Mouse (Mus musculus) brain, embryonic 18.5 days (tissue): ENCODE data around the gene Mog.

Experiments
- DNase-seq: peaks from one replicate; pipeline ENCODE4 v3.0.0-alpha.2; 2012; ENCODE audit warnings: low read depth, low spot score

The Mog gene

DNA sequence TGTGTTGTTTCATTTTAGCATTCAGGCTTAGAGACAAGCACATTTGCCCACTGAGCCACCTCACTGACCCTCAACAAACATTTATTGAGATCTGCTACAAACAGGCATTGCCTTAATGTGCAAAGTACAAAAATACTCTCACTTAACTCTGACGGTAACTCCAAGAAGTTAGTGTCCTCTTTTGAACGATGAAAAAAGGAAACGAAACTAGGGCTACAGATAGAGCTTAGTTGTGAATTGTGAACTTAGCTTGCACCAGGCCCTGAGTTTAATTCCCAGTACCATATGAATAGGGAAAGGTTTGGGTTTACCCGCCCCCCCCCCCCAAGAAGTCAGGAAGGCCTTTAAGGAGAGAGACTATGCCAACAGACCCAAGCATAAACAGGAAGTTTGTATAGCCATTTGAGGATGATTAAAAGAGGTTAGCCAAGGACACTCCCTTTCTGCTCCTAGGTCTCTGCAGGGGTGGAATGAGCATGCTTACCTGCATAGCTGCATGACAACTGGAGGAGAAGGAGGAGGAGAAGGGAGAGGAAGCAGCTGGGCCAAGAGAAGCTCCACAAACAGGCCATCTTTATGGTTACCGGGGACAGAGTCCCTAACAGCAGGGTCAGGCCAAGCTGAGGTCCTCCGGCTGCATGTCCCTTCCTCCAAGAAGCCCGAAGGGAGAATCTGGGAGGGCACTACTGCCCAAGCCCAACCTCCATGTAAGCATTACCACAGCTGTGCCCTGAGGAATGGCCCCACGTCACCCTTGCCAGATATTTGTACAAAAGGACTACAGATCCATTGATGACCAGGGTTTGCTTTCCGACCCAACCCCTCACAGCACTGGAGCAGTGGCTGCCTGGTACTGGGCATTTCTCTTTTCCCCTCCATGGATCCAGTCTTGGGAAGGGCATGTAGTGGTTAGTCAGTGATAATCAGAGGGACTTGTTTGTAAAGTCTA is at the start of gene Mog:
Gene Mog (minus strand): TSS at position 771 of the 949 bp plus-strand sequence.
- no peak for DNase-seq

DNA sequence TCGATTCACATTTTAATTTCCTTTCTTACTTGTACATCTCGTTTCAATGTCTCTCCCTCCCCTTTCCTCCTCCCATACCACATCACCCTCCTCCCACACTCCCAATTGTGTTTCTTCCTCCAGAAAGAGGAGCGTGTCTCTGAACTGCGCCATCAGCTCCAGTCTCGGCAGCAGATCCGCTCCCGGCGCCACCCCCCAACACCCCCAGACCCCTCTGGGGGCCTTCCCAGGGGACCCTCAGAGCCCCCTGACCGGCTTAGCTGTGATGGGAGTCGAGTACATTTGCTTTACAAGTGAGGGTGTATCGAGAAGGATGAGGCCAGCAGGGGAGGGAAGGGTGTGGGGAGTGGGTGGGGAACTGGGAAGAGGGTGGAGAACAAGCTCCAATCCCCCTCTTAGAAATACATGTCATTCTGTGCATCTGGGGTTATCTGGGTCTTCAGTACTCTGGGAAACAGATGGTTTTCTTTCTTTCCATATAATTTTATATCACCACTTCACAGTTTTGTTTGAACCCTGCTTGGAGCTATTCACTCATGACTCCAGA is 49.6 kb upstream of the Mog start:
- DNase-seq, result no peak

DNA sequence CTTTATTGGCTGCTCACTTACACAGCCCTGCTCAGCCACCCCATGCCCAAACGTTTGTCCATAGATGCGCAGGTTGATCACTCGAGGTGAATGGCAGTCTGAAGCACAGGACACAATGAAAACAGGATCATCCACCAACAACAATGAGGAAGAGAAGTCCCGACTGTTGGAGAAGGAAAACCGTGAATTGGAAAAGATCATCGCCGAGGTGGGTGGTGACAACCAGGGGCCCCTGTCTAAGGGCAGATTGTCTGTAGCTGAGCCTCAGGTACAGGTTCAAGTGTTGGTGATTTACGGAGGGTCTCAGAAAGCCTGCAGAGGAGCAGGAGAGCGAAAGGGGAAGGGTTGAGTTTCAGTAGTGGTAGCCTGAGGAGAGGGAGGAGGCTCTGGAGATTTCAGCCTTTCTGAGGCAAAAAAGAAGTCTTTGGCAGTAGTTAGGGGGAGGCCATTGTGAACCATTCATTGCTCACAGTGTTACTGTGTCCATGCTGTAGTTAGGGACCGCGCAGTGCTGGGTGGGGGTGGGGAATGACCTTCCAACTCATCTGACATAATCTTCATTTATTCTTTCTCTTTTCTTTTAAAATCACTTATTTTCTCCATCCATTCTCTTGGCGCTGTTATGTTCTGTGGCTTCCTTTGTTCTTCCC is 49.0 kb upstream of the Mog start:
- DNase-seq, result no peak

DNA sequence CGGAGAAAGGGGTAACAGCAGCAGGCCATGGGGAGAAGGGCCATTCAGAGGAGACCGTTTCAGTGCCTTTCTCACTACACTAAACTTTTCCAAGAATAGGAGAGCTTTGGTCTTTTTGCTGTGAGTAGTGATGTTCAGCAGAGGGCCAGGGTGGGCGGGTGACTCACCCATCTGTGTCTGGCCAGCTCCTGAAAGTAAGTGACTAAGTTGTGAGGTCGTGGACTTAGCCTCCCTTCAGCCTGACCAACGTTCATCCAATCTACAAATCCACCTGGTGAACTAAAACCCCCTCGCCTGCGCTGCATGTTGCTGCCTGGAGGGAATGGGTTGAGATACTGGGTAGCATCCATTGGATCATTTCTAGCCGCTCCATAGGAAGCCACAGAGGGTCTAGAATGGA is 46.9 kb upstream of the Mog start:
- DNase-seq, result no peak

DNA sequence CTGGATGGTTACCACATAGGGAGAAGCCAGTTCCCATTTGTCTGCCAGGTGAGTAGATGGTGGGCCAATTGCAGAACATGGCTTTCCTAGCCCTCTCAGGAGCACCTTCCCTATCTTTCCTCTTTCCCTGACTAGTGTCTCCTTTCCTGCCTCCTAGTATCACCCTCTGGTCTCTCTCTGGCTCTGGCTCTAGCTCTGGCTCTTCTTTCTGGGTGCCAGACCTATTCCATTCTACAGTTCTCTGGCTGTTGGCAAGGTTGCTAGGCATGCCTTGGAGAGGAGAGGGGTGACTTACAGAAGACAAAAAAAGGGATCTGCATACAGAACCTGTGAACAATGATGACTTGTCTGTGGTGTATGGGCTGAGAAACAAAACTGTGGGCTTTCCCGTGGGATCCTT is 44.7 kb upstream of the Mog start:
- no peak for DNase-seq

DNA sequence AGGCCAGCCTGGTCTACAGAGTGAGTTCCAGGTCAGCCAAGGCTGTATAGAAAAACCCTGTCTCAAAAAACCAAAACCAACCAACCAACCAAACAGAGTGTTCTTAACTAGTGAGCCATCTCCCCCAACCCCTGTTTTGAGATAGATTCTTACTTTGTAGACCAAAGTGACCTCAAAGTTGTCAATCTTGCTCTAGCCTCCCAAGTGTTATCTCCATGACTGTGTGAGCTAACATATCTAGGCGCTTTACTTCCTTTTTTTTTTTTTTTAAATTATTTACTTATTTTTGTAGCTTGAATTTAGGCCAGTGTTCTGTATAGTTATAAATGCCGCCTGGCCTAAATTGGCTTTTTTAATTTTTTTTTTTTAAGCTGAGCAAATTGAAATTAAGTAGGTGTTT is 42.8 kb upstream of the Mog start:
- DNase-seq, result no peak

DNA sequence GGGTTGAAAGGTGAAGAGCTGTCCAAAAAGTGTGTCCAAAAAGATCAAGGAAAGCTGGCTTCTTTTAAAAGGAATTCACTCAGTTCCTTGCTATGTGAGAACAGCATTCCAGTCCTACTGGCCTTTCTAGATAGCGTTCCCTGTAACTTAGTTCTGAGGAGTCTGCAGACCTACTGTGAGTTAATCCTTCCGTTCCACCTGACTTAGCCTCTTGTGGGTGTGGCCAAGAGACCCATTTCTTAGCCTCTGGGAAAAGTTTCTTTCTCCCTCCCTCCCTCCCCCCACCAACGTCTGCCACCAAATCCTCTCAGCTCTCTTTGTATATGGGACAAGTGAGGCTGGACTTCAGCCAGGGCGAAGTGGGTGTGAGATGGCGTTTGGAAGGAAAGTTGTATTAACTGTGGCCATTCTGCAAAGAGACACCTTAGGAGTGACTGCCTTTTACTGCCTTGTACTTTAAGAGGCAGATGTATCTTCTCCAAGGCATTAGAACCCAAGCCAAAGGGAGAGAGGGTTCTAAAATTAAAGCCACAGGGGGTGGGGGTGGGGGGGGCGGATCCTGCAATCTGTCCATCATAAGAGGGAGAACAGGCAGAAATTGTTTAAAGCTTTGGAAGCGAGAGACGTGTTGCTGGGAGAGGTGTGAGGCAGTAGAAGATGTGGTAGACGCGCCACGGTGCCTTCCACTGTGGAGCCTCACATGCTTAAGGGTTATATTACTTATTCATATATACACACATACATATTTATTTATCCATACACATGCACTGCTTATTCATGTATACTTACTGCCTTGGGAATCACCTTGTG is 40.7 kb upstream of the Mog start:
- DNase-seq, result no peak

DNA sequence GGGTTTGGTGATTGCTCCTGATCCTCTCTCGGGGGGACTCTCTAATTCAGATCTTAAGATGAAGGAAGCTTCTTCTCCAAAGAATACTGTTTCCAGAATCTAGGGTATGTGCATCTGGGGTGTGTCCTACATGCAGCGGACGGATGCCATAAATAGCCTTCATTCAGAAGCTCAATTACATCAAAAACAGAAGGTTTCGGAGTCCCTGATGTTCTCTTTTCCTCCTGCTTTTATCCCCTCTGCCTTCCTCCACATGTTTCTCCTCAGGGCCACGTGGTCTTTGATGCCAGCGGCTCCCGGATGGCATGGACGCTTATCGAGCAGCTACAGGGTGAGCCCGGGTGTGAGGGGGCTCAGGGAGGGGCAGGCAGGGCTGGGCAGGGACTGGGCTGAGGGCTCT is 39.9 kb upstream of the Mog start:
- DNase-seq, result no peak

DNA sequence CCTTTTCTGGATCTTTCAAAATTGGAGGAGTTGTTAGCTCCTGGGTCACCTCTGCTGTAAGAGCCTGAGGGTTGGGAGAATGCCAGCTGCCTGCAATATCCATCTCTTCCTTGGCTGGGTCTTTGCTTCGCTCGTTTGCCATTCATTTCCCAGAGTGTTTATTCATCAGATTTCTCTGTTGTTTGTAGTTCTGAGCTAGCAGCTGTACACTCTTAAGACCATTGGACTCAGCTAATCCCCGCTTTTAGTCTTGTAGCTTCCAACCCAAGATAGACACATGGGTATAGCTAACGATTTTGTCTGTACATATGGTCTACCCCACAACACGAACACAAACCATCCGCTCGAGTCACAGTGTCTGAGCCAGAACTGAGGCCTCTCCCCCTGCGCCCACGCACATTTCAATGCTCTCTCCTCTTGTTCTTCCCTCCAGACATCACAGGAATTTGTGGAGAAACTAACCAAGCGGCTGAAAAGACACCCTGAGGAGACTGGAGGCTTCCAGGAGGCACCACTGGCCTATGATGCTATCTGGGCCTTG is 39.0 kb upstream of the Mog start:
- DNase-seq, result no peak

DNA sequence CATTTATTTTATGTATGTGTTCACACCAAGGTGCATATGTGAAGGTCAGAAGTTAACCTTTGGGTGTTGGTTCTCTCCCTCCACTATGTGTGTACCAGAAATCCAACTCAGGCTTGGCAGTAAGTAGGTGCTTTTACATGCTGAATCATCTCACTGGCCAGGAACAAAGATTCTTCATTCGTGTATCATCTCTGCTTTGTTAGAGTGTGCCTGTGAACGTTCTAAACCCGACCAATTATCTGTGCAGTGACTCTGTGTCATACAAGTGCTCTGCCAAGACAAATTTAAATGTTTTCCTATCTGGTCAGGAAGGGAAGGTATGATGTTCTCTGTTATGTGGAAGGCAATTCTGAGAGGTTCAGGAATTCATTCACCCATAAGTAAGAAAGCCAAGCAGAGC is 38.2 kb upstream of the Mog start:
- DNase-seq, result no peak

DNA sequence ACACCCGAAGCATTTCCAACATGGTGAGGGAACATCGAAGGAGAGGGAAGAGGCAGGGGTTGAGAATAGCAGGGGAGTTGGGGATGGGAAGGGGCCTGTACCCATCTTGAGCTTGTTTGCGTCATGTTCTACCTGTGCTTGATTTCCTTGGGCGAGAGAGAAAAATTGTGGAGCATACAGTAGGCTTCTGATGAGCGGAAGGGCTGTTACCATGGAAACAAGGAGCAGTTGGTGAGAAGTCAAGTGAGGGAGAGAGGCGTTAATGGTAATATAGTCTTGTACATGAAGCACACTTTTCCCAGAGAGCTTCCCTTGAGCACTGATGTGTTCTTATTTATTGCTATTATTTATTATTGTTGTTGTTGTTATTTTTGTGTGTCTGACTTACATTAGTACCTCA is 33.8 kb upstream of the Mog start:
- DNase-seq, result no peak

DNA sequence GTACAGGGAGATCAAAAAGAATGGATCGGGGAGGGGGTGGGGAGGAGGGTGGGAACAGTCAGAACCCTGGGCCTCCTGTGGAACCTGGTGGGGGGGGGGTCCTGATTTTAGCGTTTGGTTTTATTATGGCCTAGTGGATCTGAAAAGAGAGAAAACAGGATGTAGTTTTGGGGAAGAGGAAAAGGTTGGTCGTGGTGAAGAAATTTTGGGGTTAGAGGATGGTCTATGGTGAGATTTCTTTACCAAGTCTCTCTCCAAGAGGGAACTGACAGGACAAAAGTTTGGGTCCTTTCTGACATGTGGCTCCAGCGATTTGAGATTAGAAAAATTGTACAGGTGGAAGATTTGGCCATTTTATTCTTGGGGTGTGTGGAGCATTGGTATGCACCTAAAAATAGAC is 28.5 kb upstream of the Mog start:
- no peak for DNase-seq

DNA sequence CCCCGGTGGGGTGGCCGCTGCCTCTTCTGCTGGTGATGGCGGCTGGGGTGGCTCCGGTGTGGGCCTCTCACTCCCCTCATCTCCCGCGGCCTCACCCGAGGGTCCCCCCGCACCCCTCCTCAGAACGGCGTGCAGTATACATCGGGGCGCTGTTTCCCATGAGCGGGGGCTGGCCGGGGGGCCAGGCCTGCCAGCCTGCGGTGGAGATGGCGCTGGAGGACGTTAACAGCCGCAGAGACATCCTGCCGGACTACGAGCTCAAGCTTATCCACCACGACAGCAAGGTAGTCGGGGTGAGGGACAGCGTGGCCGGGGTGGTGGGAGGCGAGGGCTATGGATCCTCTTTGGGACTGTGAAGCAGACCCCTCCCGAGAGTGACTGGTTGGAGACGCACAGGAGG is 27.7 kb upstream of the Mog start:
- no peak for DNase-seq

DNA sequence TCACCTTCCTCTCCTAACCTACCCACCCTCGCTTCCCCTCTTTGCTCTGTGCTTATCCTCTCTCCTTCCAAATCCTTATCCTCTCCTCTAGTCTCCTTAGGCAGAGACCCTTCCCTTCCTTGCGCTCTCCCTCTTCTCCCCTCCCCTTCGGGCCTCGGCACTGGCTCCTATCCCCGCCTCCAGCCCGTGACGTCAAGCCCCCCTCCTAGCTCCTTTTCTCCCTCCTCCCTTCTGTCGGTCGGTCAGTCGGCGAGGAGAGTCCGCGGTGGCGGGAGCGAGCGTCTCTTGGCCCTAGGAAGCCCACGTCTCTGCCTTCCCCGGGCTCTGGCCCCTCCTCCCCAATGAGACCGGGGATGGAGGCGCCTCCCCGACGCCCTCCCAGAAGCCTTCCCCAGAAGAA is 27.2 kb upstream of the Mog start:
- peak; percentile 84 for DNase-seq

DNA sequence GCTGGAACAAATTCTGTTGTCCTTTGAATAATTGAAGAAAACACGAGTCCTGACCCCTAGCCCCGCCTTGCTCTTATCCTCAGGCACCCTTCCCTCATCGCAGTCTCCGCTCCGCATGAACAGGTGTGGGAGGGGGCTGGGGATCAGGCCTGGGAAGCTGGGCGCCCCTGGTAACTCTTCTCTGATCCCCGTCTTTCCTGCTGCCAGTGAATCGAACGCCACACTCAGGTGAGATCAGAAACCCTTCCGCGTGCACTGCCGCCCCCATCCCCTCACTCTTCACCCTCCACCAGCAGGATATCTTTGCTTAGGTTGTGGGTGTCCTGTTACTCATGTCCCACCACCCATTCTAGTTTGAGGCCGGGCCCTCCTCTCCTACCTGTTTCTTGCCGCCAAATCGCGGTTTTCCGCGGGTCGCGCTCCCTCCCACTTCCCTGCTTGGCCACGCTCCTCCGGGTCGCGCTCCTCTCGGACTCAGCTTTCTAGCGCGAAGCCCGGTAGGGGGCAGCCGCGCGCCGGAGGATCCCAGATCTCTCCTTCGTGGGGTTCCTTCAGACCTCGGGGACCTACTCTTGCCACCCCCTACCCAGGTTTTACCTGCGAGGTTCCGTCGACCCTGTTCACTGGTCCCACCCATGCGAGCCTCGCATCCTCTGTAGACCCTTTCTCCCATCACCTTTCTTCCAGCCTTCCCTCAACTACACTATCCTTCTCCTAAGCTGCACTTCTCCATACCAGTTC is 26.5 kb upstream of the Mog start:
- DNase-seq, result no peak

DNA sequence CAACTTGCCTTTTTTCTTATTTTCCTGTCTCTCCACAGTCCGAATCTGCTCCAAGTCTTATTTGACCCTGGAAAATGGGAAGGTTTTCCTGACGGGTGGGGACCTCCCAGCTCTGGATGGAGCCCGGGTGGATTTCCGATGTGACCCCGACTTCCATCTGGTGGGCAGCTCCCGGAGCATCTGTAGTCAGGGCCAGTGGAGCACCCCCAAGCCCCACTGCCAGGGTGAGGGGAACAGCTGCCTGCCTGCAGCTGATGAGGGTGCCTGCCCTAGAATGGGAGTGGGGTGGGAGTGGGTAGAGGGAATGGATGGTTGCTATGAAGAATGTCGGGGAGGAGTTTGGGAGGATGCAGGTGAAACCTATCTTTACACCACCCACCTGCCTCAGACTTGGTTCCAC is 25.2 kb upstream of the Mog start:
- DNase-seq, result no peak

DNA sequence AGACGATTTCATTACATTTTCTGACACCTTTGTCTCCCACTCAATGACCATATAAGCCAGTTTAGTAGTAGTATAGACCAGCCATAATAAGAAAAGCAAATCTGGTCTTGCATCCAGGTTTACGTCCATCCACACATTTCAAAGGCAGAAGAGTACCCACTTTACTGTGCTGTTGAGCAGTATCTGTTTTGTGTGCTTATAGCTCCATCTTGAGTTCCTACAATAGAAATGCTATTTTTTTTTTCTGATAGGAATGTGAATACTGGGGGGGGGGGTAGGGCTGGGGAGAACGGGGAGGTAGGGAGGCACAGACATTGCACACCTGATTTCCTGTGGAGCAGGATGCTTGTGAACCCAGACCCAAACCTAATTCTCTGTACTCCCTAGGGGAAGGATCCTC is 24.8 kb upstream of the Mog start:
- no peak for DNase-seq

DNA sequence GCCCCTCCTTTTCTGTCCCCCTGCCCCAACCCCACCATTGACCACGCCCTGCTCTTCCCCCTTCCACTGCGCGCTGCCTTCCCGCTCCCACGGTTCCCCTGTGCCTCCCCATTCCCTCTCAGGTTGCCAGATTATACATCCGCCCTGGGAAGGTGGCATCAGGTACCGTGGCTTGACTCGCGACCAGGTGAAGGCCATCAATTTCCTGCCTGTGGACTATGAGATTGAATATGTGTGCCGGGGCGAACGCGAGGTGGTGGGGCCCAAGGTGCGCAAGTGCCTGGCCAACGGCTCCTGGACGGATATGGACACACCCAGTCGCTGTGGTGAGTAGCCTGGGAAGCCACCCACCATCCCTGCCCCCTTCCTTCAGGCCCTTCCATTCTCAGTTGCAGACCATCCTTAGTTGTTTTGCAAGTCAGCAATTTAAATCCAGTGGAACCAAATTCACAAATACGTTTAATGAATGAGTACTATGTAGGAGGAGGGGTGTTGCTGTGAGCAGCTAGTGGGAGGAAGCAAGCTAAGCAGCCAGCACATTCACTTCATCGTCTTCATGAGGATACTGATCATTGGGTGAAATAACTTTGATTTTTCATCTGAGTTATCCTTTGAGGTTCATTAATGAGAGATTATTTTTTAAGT is 24.3 kb upstream of the Mog start:
- DNase-seq, result no peak

DNA sequence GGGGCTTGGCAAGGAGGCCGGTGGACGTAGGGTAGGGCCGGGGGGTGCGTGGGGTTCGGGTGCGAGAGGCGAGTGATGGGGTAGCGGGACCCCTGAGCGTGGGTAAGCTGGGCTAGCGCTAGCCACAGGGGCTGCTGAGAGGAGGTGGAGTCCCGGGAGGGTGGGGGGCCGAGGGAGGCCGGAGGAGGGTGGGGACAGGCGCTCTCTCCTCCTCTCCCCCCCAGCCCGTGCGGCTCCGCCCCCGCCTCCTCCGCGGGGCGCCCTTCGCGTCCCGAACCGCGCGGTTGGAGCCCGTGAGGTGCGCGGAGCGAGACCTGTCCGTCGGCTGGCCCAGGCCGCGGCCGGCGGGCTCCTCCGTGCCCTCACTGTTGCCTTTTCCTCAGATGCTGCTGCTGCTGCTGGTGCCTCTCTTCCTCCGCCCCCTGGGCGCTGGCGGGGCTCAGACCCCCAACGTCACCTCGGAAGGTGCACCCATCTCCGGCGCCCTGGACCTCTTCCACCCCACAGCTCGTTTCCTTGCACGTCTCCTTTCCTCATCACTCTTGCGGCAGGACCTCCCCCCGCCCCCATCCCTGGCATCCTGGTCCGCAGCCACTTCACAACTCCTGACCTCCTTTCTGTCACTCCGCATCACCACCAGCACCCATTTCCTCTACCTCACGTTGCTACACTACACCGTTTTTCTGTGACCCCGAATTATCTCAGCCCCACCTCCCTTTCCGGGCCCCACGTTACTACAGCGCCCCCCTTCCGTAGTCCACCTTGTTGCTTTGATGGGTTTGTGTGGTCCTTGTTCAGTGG is 23.3 kb upstream of the Mog start:
- no peak for DNase-seq
